Mouse (Mus musculus) cerebellum, adult (tissue): ENCODE measurements around the gene A830005F24Rik.

Source experiments
- ATAC-seq: cut with Nextera tagmentation; 2 replicates; pipeline ENCODE4 v1.9.2; 2017; ENCODE audit warnings: mild to moderate bottlenecking, moderate library complexity, mixed read lengths; ENCODE audit not compliant: insufficient number of reproducible peaks, low FRiP score, low TSS enrichment

A830005F24Rik gene

GRCm38 (mm10) chr13:48544391-48544790, 31.0 kb downstream of the A830005F24Rik start:
- ATAC-seq, result no peak

- no peak for ATAC-seq
These were observed 31.5 kb downstream of the A830005F24Rik start for GRCm38 (mm10) chr13:48544867-48545266.

- ATAC-seq, result peak; percentile 74
These were observed 32.3 kb downstream of the A830005F24Rik start for GRCm38 (mm10) chr13:48545476-48546281.

GRCm38 (mm10) chr13:48546330-48546917, 33.1 kb downstream of the A830005F24Rik start:
- peak; percentile 96 for ATAC-seq

GRCm38 (mm10) chr13:48547623-48548022, 34.3 kb downstream of the A830005F24Rik start:
- no peak for ATAC-seq

GRCm38 (mm10) chr13:48548296-48548695, 34.9 kb downstream of the A830005F24Rik start:
- ATAC-seq, result no peak

GRCm38 (mm10) chr13:48552181-48553090, 39.1 kb downstream of the A830005F24Rik start:
- ATAC-seq, result peak; percentile 86

GRCm38 (mm10) chr13:48553511-48553910, 40.1 kb downstream of the A830005F24Rik start:
- no peak for ATAC-seq

- ATAC-seq, result no peak
These were observed 41.2 kb downstream of the A830005F24Rik start for GRCm38 (mm10) chr13:48554552-48554951.

GRCm38 (mm10) chr13:48555976-48556375, 42.6 kb downstream of the A830005F24Rik start:
- no peak for ATAC-seq

- ATAC-seq, result no peak
These were observed 48.1 kb downstream of the A830005F24Rik start for GRCm38 (mm10) chr13:48561481-48561880.

- no peak for ATAC-seq
These were observed 49.0 kb downstream of the A830005F24Rik start for GRCm38 (mm10) chr13:48562336-48562735.
